Mouse (Mus musculus) midbrain, postnatal 0 days (tissue): ENCODE results near the gene Tnip2. TPM values are rescaled to one million over a fixed set of nuclear protein-coding genes. Genes with fewer than 3 reads are reported as not detected.

Source experiments
- ATAC-seq: fragments of 200-750 bp; cut with Nextera tagmentation; 2 replicates; pipeline ENCODE4 v1.8.0; 2017; ENCODE audit warnings: moderate number of reproducible peaks, mild to moderate bottlenecking, moderate TSS enrichment, moderate library complexity; ENCODE audit not compliant: low FRiP score
- DNase-seq: peaks from one replicate; pipeline ENCODE4 v3.0.0-alpha.2; 2015; ENCODE audit warnings: low spot score
- H3K27ac ChIP-seq: fragments of 300-500 bp; sonication (generic); 2 replicates; pipeline ENCODE4 v1.5.1; 2014; ENCODE audit warnings: low read depth, mild to moderate bottlenecking, low read length, mixed read lengths
- H3K27me3 ChIP-seq: fragments of 300-500 bp; sonication (generic); 2 replicates; pipeline ENCODE4 v1.6.1; 2014; ENCODE audit warnings: low read length, control low read depth, mixed read lengths; ENCODE audit not compliant: insufficient read depth
- H3K36me3 ChIP-seq: fragments of 300-500 bp; sonication (generic); 2 replicates; pipeline ENCODE4 v1.6.1; 2014; ENCODE audit warnings: low read length, control low read depth, mixed read lengths; ENCODE audit not compliant: insufficient read depth
- H3K4me1 ChIP-seq: fragments of 300-500 bp; sonication (generic); 2 replicates; pipeline ENCODE4 v1.6.1; 2014; ENCODE audit warnings: mild to moderate bottlenecking, control low read depth, antibody characterized with exemption, low read length, mixed read lengths; ENCODE audit not compliant: insufficient read depth
- H3K4me2 ChIP-seq: fragments of 300-500 bp; sonication (generic); 2 replicates; pipeline ENCODE4 v1.6.1; 2014; ENCODE audit warnings: low read depth, mild to moderate bottlenecking, low read length, mixed read lengths; ENCODE audit not compliant: poor library complexity, severe bottlenecking
- H3K4me3 ChIP-seq: fragments of 300-500 bp; sonication (generic); 2 replicates; pipeline ENCODE4 v1.5.1; 2014; ENCODE audit warnings: low read depth, mild to moderate bottlenecking, low read length, moderate library complexity
- H3K9ac ChIP-seq: fragments of 300-500 bp; sonication (generic); replicated peaks from 2 replicates; pipeline ENCODE4 v1.6.1; 2014; ENCODE audit warnings: mild to moderate bottlenecking, low read length, moderate library complexity, mixed read lengths; ENCODE audit not compliant: poor library complexity, severe bottlenecking
- H3K9me3 ChIP-seq: fragments of 300-500 bp; sonication (generic); 2 replicates; pipeline ENCODE4 v1.6.1; 2016; ENCODE audit warnings: low read length, control low read depth
- CTCF ChIP-seq: IDR thresholded peaks from 2 replicates; pipeline ENCODE4 v1.5.1; 2016; ENCODE audit warnings: antibody characterized with exemption, mild to moderate bottlenecking
- WGBS: fragments of 180-500 bp; shearing (Covaris S2); extraction: QIAGEN DNeasy Blood & Tissue Kit; methylation state at CpG from one replicate; pipeline ENCODE4 v1.1.7; 2014; 5-methylcytosine and 5-hydroxymethylcytosine counted together
- polyA plus RNA-seq: library from polyadenylated mRNA; unstranded; fragments of >200 nt; fragmentation: Nextera tagmentation; extraction: Ambion mirVana; gene quantifications from 2 replicates; pipeline ENCODE4 v1.2.1, GENCODE M21; 2015
- total RNA-seq: library from RNA; depleted of rRNA; stranded (reverse); fragments of >200 nt; gene quantifications from 2 replicates; pipeline ENCODE4 v1.2.3, GENCODE M21; 2014; rRNA removed

Gene Tnip2
- total and polyA plus RNA-seq, 2 experiments from 2014 or later = 10.3 to 12.6 TPM

GRCm38 (mm10) chr5:34466079-34466478 lies 47.7 kb downstream of the Tnip2 start:
- Histone ChIP-seq H3K4me3 (no peak overlapping the region), H3K9ac (no peak overlapping the region), H3K27me3 (no peaks in the 10 kb centered on the region), H3K4me2 (no peak overlapping the region), H3K36me3 (peaks cover 50% of the 10 kb centered on the region), H3K27ac (no peak overlapping the region), H3K9me3 (no peaks in the 10 kb centered on the region), H3K4me1 (no peaks in the 10 kb centered on the region)
- no peak for TF ChIP-seq CTCF
- whole genome bisulfite sequencing = 78% methylated on average over 1 of the region's 1 CpGs
- DNase-seq (no peak), ATAC-seq (no peak)

- Histone ChIP-seq H3K4me2 (no peak overlapping the region), H3K27ac (no peak overlapping the region), H3K4me3 (no peak overlapping the region), H3K27me3 (no peaks in the 10 kb centered on the region), H3K36me3 (peaks cover 71% of the 10 kb centered on the region), H3K4me1 (no peaks in the 10 kb centered on the region), H3K9ac (no peak overlapping the region), H3K9me3 (no peaks in the 10 kb centered on the region)
- DNase-seq (no peak), ATAC-seq (no peak)
- 92% methylated on average over 6 of the region's 6 CpGs for WGBS
- TF ChIP-seq CTCF = no peak
These were observed 52.0 kb downstream of the Tnip2 start for GRCm38 (mm10) chr5:34461841-34462240.

- WGBS = 90% methylated on average over 4 of the region's 4 CpGs
- TF ChIP-seq CTCF = no peak
- H3K9me3 ChIP-seq = no peaks in the 10 kb centered on the region
- H3K27ac ChIP-seq = no peak overlapping the region
- H3K4me3 ChIP-seq = no peak overlapping the region
- H3K4me1 ChIP-seq = no peaks in the 10 kb centered on the region
- DNase-seq (no peak), ATAC-seq (no peak)
- H3K27me3 ChIP-seq = no peaks in the 10 kb centered on the region
- H3K4me2 ChIP-seq = no peak overlapping the region
- H3K9ac ChIP-seq = no peak overlapping the region
- peaks cover 66% of the 10 kb centered on the region for H3K36me3 ChIP-seq
These were observed 52.5 kb downstream of the Tnip2 start for GRCm38 (mm10) chr5:34461294-34461693.

GRCm38 (mm10) chr5:34458994-34459393 lies 54.8 kb downstream of the Tnip2 start:
- Histone ChIP-seq H3K4me1 (no peaks in the 10 kb centered on the region), H3K9ac (no peak overlapping the region), H3K4me3 (no peak overlapping the region), H3K9me3 (no peaks in the 10 kb centered on the region), H3K4me2 (no peak overlapping the region), H3K27ac (no peak overlapping the region), H3K36me3 (peaks cover 44% of the 10 kb centered on the region), H3K27me3 (no peaks in the 10 kb centered on the region)
- WGBS = 88% methylated on average over 1 of the region's 1 CpGs
- no peak for TF ChIP-seq CTCF
- no peak for ATAC-seq
- no peak for DNase-seq

GRCm38 (mm10) chr5:34446207-34446606 lies 67.6 kb downstream of the Tnip2 start:
- H3K4me3 ChIP-seq = no peak overlapping the region
- WGBS = 87% methylated on average over 9 of the region's 9 CpGs
- no peaks in the 10 kb centered on the region for H3K27me3 ChIP-seq
- no peak for DNase-seq
- no peak overlapping the region for H3K27ac ChIP-seq
- H3K4me2 ChIP-seq = no peak overlapping the region
- no peaks in the 10 kb centered on the region for H3K9me3 ChIP-seq
- no peak for TF ChIP-seq CTCF
- no peaks in the 10 kb centered on the region for H3K4me1 ChIP-seq
- no peak overlapping the region for H3K9ac ChIP-seq
- H3K36me3 ChIP-seq = peaks cover 39% of the 10 kb centered on the region
- no peak for ATAC-seq

Other genes starting within 250 kb of the Tnip2 start
- 6.1 and 10.0 TPM in 2 replicates for gene Zfyve28, start 225.5 kb downstream of the Tnip2 start, total RNA-seq
- 2.9 and 3.0 TPM in 2 replicates for gene Zfyve28, start 225.5 kb downstream of the Tnip2 start, polyA plus RNA-seq
- 0.24 and 2.1 TPM in 2 replicates for gene Cfap99, start 225.4 kb downstream of the Tnip2 start, total RNA-seq
- gene Cfap99, start 225.4 kb downstream of the Tnip2 start, polyA plus RNA-seq = 0.12 and 0.37 TPM in 2 replicates
- gene Rnf4, start 177.7 kb downstream of the Tnip2 start, total RNA-seq = 95.2 and 129 TPM in 2 replicates
- gene Rnf4, start 177.7 kb downstream of the Tnip2 start, polyA plus RNA-seq = 124 TPM in 2 replicates
- gene Fam193a, start 144.1 kb downstream of the Tnip2 start, total RNA-seq = 53.3 and 54.5 TPM in 2 replicates
- gene Fam193a, start 144.1 kb downstream of the Tnip2 start, polyA plus RNA-seq = 9.6 and 12.4 TPM in 2 replicates
- 35.5 and 44.1 TPM in 2 replicates for gene Sh3bp2, start 11.8 kb upstream of the Tnip2 start, total RNA-seq
- gene Sh3bp2, start 11.8 kb upstream of the Tnip2 start, polyA plus RNA-seq = 17.6 and 20.3 TPM in 2 replicates
- gene Add1, start 59.7 kb upstream of the Tnip2 start, total RNA-seq = 284 and 301 TPM in 2 replicates
- gene Add1, start 59.7 kb upstream of the Tnip2 start, polyA plus RNA-seq = 161 and 166 TPM in 2 replicates
- gene Mfsd10, start 123.2 kb upstream of the Tnip2 start, total RNA-seq = 90.9 and 101 TPM in 2 replicates
- 95.7 and 107 TPM in 2 replicates for gene Mfsd10, start 123.2 kb upstream of the Tnip2 start, polyA plus RNA-seq
- gene Nop14, start 146.2 kb upstream of the Tnip2 start, total RNA-seq = 9.9 and 17.8 TPM in 2 replicates
- 19.4 and 22.1 TPM in 2 replicates for gene Nop14, start 146.2 kb upstream of the Tnip2 start, polyA plus RNA-seq
- gene Grk4, start 146.4 kb upstream of the Tnip2 start, total RNA-seq = 3.0 and 4.2 TPM in 2 replicates
- gene Grk4, start 146.4 kb upstream of the Tnip2 start, polyA plus RNA-seq = 4.2 and 4.8 TPM in 2 replicates
- gene Htt, start 247.7 kb upstream of the Tnip2 start, total RNA-seq = 39.9 and 43.6 TPM in 2 replicates
- gene Htt, start 247.7 kb upstream of the Tnip2 start, polyA plus RNA-seq = 6.0 and 7.4 TPM in 2 replicates